Mouse (Mus musculus): ENCODE results near the gene Ppp1r16b.

- TF ChIP-seq CTCF (IDR thresholded peaks at IDR 0.05) (no peak), EP300 (IDR thresholded peaks at IDR 0.05) (no peak)
Observed at GRCm38 (mm10) chr2:158746164-158746563, 81.0 kb downstream of the Ppp1r16b start.
